Mouse (Mus musculus) testis, postnatal 10 days (tissue): ENCODE measurements around the gene Tnxb.
"Not testable (repeated sequence)": the region's sequence is repeated elsewhere in the genome, so short reads cannot be mapped to it uniquely, and the experiment has no call there.

Experiments used
- DNase-seq: peaks from one replicate; pipeline ENCODE4 v3.0.0; 2021; ENCODE audit warnings: low spot score

Gene Tnxb

GRCm38 (mm10) chr17:34729779-34730553 lies 59.6 kb downstream of the Tnxb start:
- not testable (repeated sequence) for DNase-seq

- DNase-seq, result not testable (repeated sequence)
Observed at GRCm38 (mm10) chr17:34737466-34737865, 67.1 kb downstream of the Tnxb start.

GRCm38 (mm10) chr17:34739708-34740107 lies 69.4 kb downstream of the Tnxb start:
- DNase-seq, result not testable (repeated sequence)

- no peak for DNase-seq
Observed at GRCm38 (mm10) chr17:34740280-34740679, 69.9 kb downstream of the Tnxb start.

GRCm38 (mm10) chr17:34743719-34744118 lies 73.4 kb downstream of the Tnxb start, which contains the start of gene C4b:
Gene C4b (minus strand): TSS chr17:34743882.
- no peak for DNase-seq

GRCm38 (mm10) chr17:34744206-34744605 lies 73.9 kb downstream of the Tnxb start:
- DNase-seq, result no peak

GRCm38 (mm10) chr17:34744611-34745010 lies 74.3 kb downstream of the Tnxb start:
- DNase-seq, result not testable (repeated sequence)

- DNase-seq, result not testable (repeated sequence)
Observed at GRCm38 (mm10) chr17:34745166-34745565, 74.8 kb downstream of the Tnxb start.

GRCm38 (mm10) chr17:34746531-34746930 lies 76.2 kb downstream of the Tnxb start:
- no peak for DNase-seq

GRCm38 (mm10) chr17:34761471-34761870 lies 91.1 kb downstream of the Tnxb start:
- no peak for DNase-seq
